Comparison of ENCODE assay signal across 8 mouse cellular contexts in genomic region chr5:137786109-137786942, GRCm38 (mm10). TPM values are rescaled to one million over a fixed set of nuclear protein-coding genes. Genes with fewer than 3 reads are reported as not detected.
DNase-seq lines count a peak whose midpoint lies in the region; ATAC-seq lines count a peak whose summit lies in the region.

No protein-coding gene starts in this region.

- H3K36me3 ChIP-seq in hindbrain, embryonic 16.5 days (ENCODE audit: control insufficient read depth, insufficient read depth, low read length): peaks cover 15% of the 10 kb centered on the region; the same call in 1 of the 2 replicates
- H3K36me3 ChIP-seq in macrophage (ENCODE audit: inconsistent target): peaks cover 19% of the 10 kb centered on the region

- peak overlapping the region; percentile 87 for H3K9ac ChIP-seq in hindbrain, embryonic 16.5 days (ENCODE audit: low read depth, low read length)

- under 1% methylated on average over 79 of the region's 79 CpGs for WGBS in hindbrain, embryonic 16.5 days
- under 1% methylated on average over 76 of the region's 79 CpGs for WGBS in macrophage (ENCODE audit: missing documents)

- DNase-seq in WW6 (ENCODE audit: low read depth, low spot score): peak; percentile 99
- DNase-seq in cerebellum, postnatal 4 days (ENCODE audit: low spot score in 2 of 2): peak; percentile 99 to 100
- DNase-seq in gastrocnemius, adult 18-20 months (ENCODE audit: low spot score): peak; percentile 99
- peak; percentile 99 for DNase-seq in left cerebral cortex, adult 18-20 months (ENCODE audit: low spot score in 2 of 2)
- DNase-seq in right cerebral cortex, adult 18-20 months: peak; percentile 99
- DNase-seq in urinary bladder, postnatal 10 days (ENCODE audit: low spot score): peak; percentile 94

- H3K4me3 ChIP-seq in hindbrain, embryonic 16.5 days (ENCODE audit: low read length): peak overlapping the region; percentile 77
- H3K4me3 ChIP-seq in macrophage (ENCODE audit: inconsistent target): peak overlapping the region; percentile 57

- H3K9me3 ChIP-seq in hindbrain, embryonic 16.5 days (ENCODE audit: control insufficient read depth, low read length): no peaks in the 10 kb centered on the region

- H3K27ac ChIP-seq in hindbrain, embryonic 16.5 days (ENCODE audit: low read depth, low read length): peak overlapping the region; percentile 99
- H3K27ac ChIP-seq in macrophage: peak overlapping the region; percentile 96

- H3K79me2 ChIP-seq in macrophage (ENCODE audit: inconsistent target): peaks cover 41% of the 10 kb centered on the region

- peak overlapping the region; percentile 73 for H3K4me2 ChIP-seq in hindbrain, embryonic 16.5 days (ENCODE audit: low read length)

- no peaks in the 10 kb centered on the region for H3K27me3 ChIP-seq in hindbrain, embryonic 16.5 days (replicated peaks; ENCODE audit: control insufficient read depth, insufficient read depth, low read length)

- peaks cover 36% of the 10 kb centered on the region for H3K4me1 ChIP-seq in hindbrain, embryonic 16.5 days (ENCODE audit: control insufficient read depth, insufficient read depth, low read depth, low read length)

- peak; percentile 88 for ATAC-seq in hindbrain, embryonic 16.5 days

RNA-seq across cellular contexts. Expression of gene Mepce, which starts 1.1 kb away (rescaled TPM):
- total RNA-seq in gastrocnemius, adult 18-20 months (2021): 10 to 100 TPM; 24.1 to 26.1 TPM
- polyA plus RNA-seq in hindbrain, embryonic 16.5 days (2015; fragmentation: Nextera tagmentation; extraction: Ambion mirVana): 11.1 and 12.2 TPM in 2 replicates
- 10 to 100 TPM; 39.1 to 50.2 TPM for total RNA-seq in left cerebral cortex, adult 18-20 months (2021)
- 10 to 100 TPM in 25 of 26 experiments, 1 to 10 TPM in 1; 8.4 to 35.4 (median 19.6) TPM for total RNA-seq in macrophage (2018; cell fraction: chromatin; rRNA removed)
- 10 to 100 TPM; 11.4 to 33.5 (median 25.0) TPM for total RNA-seq in macrophage (2018; cell fraction: cytosol; rRNA removed)
- total RNA-seq in macrophage (2018; cell fraction: nucleus; rRNA removed): 10 to 100 TPM; 12.1 to 46.5 (median 30.3) TPM
- 23.9 to 28.3 TPM (median 26.6 TPM) in 3 replicates for polyA plus RNA-seq in macrophage (2018)

RNA-seq across cellular contexts. Expression of gene Zcwpw1, which starts 1.3 kb away (rescaled TPM):
- under 1 TPM; 0.14 to 0.26 TPM for total RNA-seq in gastrocnemius, adult 18-20 months (2021)
- 11.2 and 13.5 TPM in 2 replicates for polyA plus RNA-seq in hindbrain, embryonic 16.5 days (2015; fragmentation: Nextera tagmentation; extraction: Ambion mirVana)
- total RNA-seq in left cerebral cortex, adult 18-20 months (2021): 1 to 10 TPM; 5.9 to 7.6 TPM
- 10 to 100 TPM in 6 of 26 experiments, 1 to 10 TPM in 20; 2.9 to 15.9 (median 7.9) TPM for total RNA-seq in macrophage (2018; cell fraction: chromatin; rRNA removed)
- 1 to 10 TPM; 1.1 to 3.2 (median 1.7) TPM for total RNA-seq in macrophage (2018; cell fraction: cytosol; rRNA removed)
- 10 to 100 TPM in 1 of 26 experiments, 1 to 10 TPM in 25; 2.1 to 12.1 (median 3.8) TPM for total RNA-seq in macrophage (2018; cell fraction: nucleus; rRNA removed)
- 1.8 to 4.1 TPM (median 2.8 TPM) in 3 replicates for polyA plus RNA-seq in macrophage (2018)

RNA-seq across cellular contexts. Expression of gene Ppp1r35, which starts 7.7 kb away (rescaled TPM):
- total RNA-seq in gastrocnemius, adult 18-20 months (2021): 1 to 10 TPM; 6.2 to 7.7 TPM
- polyA plus RNA-seq in hindbrain, embryonic 16.5 days (2015; fragmentation: Nextera tagmentation; extraction: Ambion mirVana): 34.9 and 41.8 TPM in 2 replicates
- total RNA-seq in left cerebral cortex, adult 18-20 months (2021): 10 to 100 TPM; 23.7 to 25.7 TPM
- total RNA-seq in macrophage (2018; cell fraction: chromatin; rRNA removed): 10 to 100 TPM in 14 of 26 experiments, 1 to 10 TPM in 11, not detected in 1; 3.1 to 25.8 (median 11.2) TPM
- total RNA-seq in macrophage (2018; cell fraction: cytosol; rRNA removed): 10 to 100 TPM; 10.2 to 22.7 (median 17.1) TPM
- total RNA-seq in macrophage (2018; cell fraction: nucleus; rRNA removed): 10 to 100 TPM in 19 of 26 experiments, 1 to 10 TPM in 7; 5.0 to 34.0 (median 14.7) TPM
- polyA plus RNA-seq in macrophage (2018): 2.7 to 25.9 TPM (median 20.7 TPM) in 3 replicates

RNA-seq across cellular contexts. Expression of gene Tsc22d4, which starts 40.8 kb away (rescaled TPM):
- total RNA-seq in gastrocnemius, adult 18-20 months (2021): 10 to 100 TPM; 53.0 to 68.0 TPM
- polyA plus RNA-seq in hindbrain, embryonic 16.5 days (2015; fragmentation: Nextera tagmentation; extraction: Ambion mirVana): 101 and 150 TPM in 2 replicates
- total RNA-seq in left cerebral cortex, adult 18-20 months (2021): 100 to 1,000 TPM; 139 to 145 TPM
- 100 to 1,000 TPM in 11 of 26 experiments, 10 to 100 TPM in 15; 31.6 to 165 (median 84.9) TPM for total RNA-seq in macrophage (2018; cell fraction: chromatin; rRNA removed)
- total RNA-seq in macrophage (2018; cell fraction: cytosol; rRNA removed): 100 to 1,000 TPM in 23 of 26 experiments, 10 to 100 TPM in 3; 81.9 to 187 (median 130) TPM
- 100 to 1,000 TPM in 17 of 26 experiments, 10 to 100 TPM in 9; 44.1 to 185 (median 125) TPM for total RNA-seq in macrophage (2018; cell fraction: nucleus; rRNA removed)
- polyA plus RNA-seq in macrophage (2018): 84.4 to 112 TPM (median 101 TPM) in 3 replicates

RNA-seq across cellular contexts. Expression of gene Nyap1, which starts 44.9 kb away (rescaled TPM):
- total RNA-seq in gastrocnemius, adult 18-20 months (2021): under 1 TPM; 0.21 to 0.28 TPM
- 44.0 and 50.2 TPM in 2 replicates for polyA plus RNA-seq in hindbrain, embryonic 16.5 days (2015; fragmentation: Nextera tagmentation; extraction: Ambion mirVana)
- 10 to 100 TPM; 80.1 to 82.0 TPM for total RNA-seq in left cerebral cortex, adult 18-20 months (2021)
- total RNA-seq in macrophage (2018; cell fraction: chromatin; rRNA removed): 1 to 10 TPM in 8 of 26 experiments, under 1 TPM in 16, not detected in 2; 0.24 to 9.1 (median 0.74) TPM
- under 1 TPM in 25 of 26 experiments, not detected in 1; 0.03 to 0.41 (median 0.20) TPM for total RNA-seq in macrophage (2018; cell fraction: cytosol; rRNA removed)
- 1 to 10 TPM in 4 of 26 experiments, under 1 TPM in 18, not detected in 4; 0.13 to 2.0 (median 0.58) TPM for total RNA-seq in macrophage (2018; cell fraction: nucleus; rRNA removed)
- 0.07 to 0.23 TPM (median 0.21 TPM) in 3 replicates for polyA plus RNA-seq in macrophage (2018)

Comparison
In these comparisons a context has a peak if more than half of its experiments do, and no peak if none do; other contexts are left out.
1. Peak in every context shown above with its lines: DNase-seq, ATAC-seq, H3K4me3 ChIP-seq and H3K27ac ChIP-seq.
2. RNA of gene Zcwpw1, which starts 1.3 kb away (total RNA-seq): 5.9 to 7.6 TPM in left cerebral cortex, adult 18-20 months; 0.14 to 0.26 TPM in gastrocnemius, adult 18-20 months; every median in the first group is over 4 times any median in the second.